8 mouse cellular contexts compared by ENCODE assay signal in the genomic region with DNA sequence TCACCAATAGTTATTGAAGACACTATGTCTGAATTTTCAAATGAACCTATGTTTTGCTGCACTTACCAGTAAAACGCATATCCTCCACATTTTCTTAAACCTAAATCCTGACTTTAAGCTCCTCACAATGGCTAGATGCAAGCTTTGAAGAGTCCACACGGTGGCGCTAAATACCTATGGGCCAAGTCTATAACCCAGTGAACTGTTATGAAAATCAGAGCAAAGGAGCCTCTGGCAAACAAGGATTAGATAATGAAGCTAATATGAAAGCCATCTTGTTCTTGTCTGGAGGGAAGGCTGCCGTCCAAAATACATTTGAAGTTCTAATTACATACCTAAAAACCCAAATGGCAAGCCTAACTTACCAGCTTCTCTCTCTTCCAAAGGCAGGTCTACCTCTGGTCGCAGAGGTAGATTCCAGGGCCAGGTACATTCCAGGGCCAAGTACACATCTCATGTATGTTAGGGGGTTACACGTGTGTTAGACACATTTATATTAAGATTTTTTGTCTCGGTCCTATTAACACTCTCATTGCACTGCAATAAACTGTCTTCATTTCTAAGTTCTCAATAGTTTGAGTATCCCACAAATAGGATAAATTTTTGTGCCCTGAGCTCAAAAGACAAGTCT. TPM values are rescaled to one million over a fixed set of nuclear protein-coding genes. Genes with fewer than 3 reads are reported as not detected.
A peak's percentile ranks its signal among the peaks of the same experiment; 100 is the strongest.
DNase-seq lines count a peak whose midpoint lies in the region; ATAC-seq lines count a peak whose summit lies in the region.

No protein-coding gene starts in this region.

- H3K9me3 ChIP-seq in kidney, embryonic 16.5 days (ENCODE audit: low read length), result no peaks in the 10 kb centered on the region
- H3K9me3 ChIP-seq in limb, embryonic 15.5 days, result no peaks in the 10 kb centered on the region
- no peaks in the 10 kb centered on the region for H3K9me3 ChIP-seq in stomach, embryonic 16.5 days (replicated peaks; ENCODE audit: control insufficient read depth, low read length)

- no peak overlapping the region for H3K27ac ChIP-seq in kidney, embryonic 16.5 days (ENCODE audit: low read length)
- no peak overlapping the region for H3K27ac ChIP-seq in limb, embryonic 15.5 days
- no peak overlapping the region for H3K27ac ChIP-seq in stomach, embryonic 16.5 days (ENCODE audit: low read length)

- no peak overlapping the region for H3K4me3 ChIP-seq in kidney, embryonic 16.5 days (ENCODE audit: low read length)
- no peak overlapping the region for H3K4me3 ChIP-seq in limb, embryonic 15.5 days
- no peak overlapping the region for H3K4me3 ChIP-seq in stomach, embryonic 16.5 days (replicated peaks; ENCODE audit: low read length)

- DNase-seq in 416B (ENCODE audit: low read depth), result peak; percentile 87
- DNase-seq in adrenal gland, adult 8-10 months, result peak; percentile 46
- DNase-seq in embryo, embryonic 11.5 days (ENCODE audit: low read depth, low spot score), result peak; percentile 65
- DNase-seq in heart, adult 8-10 months (ENCODE audit: low spot score), result peak; percentile 79
- peak; percentile 29 to 59 for DNase-seq in natural killer cell, adult 2 months (ENCODE audit: low spot score in 2 of 2)

- H3K4me2 ChIP-seq in kidney, embryonic 16.5 days (replicated peaks; ENCODE audit: low read depth, low read length), result no peak overlapping the region
- no peak overlapping the region for H3K4me2 ChIP-seq in limb, embryonic 15.5 days
- no peak overlapping the region for H3K4me2 ChIP-seq in stomach, embryonic 16.5 days (ENCODE audit: low read depth, low read length)

- 36% methylated on average over 7 of the region's 7 CpGs for WGBS in kidney, embryonic 16.5 days
- 35% methylated on average over 7 of the region's 7 CpGs for WGBS in limb, embryonic 15.5 days
- WGBS in stomach, embryonic 16.5 days, result 36% methylated on average over 7 of the region's 7 CpGs

- no peaks in the 10 kb centered on the region for H3K27me3 ChIP-seq in kidney, embryonic 16.5 days (ENCODE audit: insufficient read depth, low read length)
- H3K27me3 ChIP-seq in limb, embryonic 15.5 days, result no peaks in the 10 kb centered on the region
- no peaks in the 10 kb centered on the region for H3K27me3 ChIP-seq in stomach, embryonic 16.5 days (ENCODE audit: control insufficient read depth, insufficient read depth, low read length)

- no peaks in the 10 kb centered on the region for H3K36me3 ChIP-seq in kidney, embryonic 16.5 days (ENCODE audit: insufficient read depth, low read length)
- no peaks in the 10 kb centered on the region for H3K36me3 ChIP-seq in limb, embryonic 15.5 days
- H3K36me3 ChIP-seq in stomach, embryonic 16.5 days (ENCODE audit: control insufficient read depth, insufficient read depth, low read length), result no peaks in the 10 kb centered on the region

- peak; percentile 64; the same call in 1 of the 2 replicates for ATAC-seq in kidney, embryonic 16.5 days (ENCODE audit: low FRiP score, low TSS enrichment)
- ATAC-seq in limb, embryonic 15.5 days (ENCODE audit: insufficient number of reproducible peaks, low FRiP score, low TSS enrichment, low read depth), result 0 out of 2 replicates have a peak, but pooled peaks have one; percentile 40
- ATAC-seq in stomach, embryonic 16.5 days (ENCODE audit: insufficient read depth, low FRiP score), result peak; percentile 50; the same call in 1 of the 2 replicates

- H3K4me1 ChIP-seq in kidney, embryonic 16.5 days (ENCODE audit: insufficient read depth, low read length), result no peaks in the 10 kb centered on the region
- no peaks in the 10 kb centered on the region for H3K4me1 ChIP-seq in limb, embryonic 15.5 days
- no peaks in the 10 kb centered on the region for H3K4me1 ChIP-seq in stomach, embryonic 16.5 days (ENCODE audit: control insufficient read depth, insufficient read depth, low read length)

- H3K9ac ChIP-seq in kidney, embryonic 16.5 days (replicated peaks; ENCODE audit: low read length), result no peak overlapping the region
- no peak overlapping the region for H3K9ac ChIP-seq in limb, embryonic 15.5 days
- no peak overlapping the region for H3K9ac ChIP-seq in stomach, embryonic 16.5 days (ENCODE audit: low read length)

RNA-seq across cellular contexts. Expression of gene Zmat3, which starts 32.2 kb away (rescaled TPM):
- 10 to 100 TPM; 25.1 to 39.5 (median 33.3) TPM for total RNA-seq in adrenal gland, adult 8-10 months (2022)
- total RNA-seq in heart, adult 8-10 months (2022), result 1 to 10 TPM; 5.9 to 8.9 (median 6.6) TPM
- polyA plus RNA-seq in kidney, embryonic 16.5 days (2015; fragmentation: Nextera tagmentation; extraction: Ambion mirVana), result 3.6 and 4.2 TPM in 2 replicates
- polyA plus RNA-seq in limb, embryonic 15.5 days (2015; fragmentation: Nextera tagmentation; extraction: Ambion mirVana), result 4.9 and 6.0 TPM in 2 replicates
- 5.7 and 6.4 TPM in 2 replicates for polyA plus RNA-seq in stomach, embryonic 16.5 days (2015; fragmentation: Nextera tagmentation; extraction: Ambion mirVana)
